Mouse (Mus musculus): ENCODE measurements at regions not wholly inside any gene's neighbourhood (a gene's known extent, or its start where the extent isn't known, plus 50 kb on each side); places are given as distances from the start of the nearest gene placed in this dataset.
A peak's percentile ranks its signal among the peaks of the same experiment; 100 is the strongest.

GRCm38 (mm10) chr11:63761561-63761960, 160.5 kb downstream of the Hs3st3b1 start:
- no peak for DNase-seq

DNA sequence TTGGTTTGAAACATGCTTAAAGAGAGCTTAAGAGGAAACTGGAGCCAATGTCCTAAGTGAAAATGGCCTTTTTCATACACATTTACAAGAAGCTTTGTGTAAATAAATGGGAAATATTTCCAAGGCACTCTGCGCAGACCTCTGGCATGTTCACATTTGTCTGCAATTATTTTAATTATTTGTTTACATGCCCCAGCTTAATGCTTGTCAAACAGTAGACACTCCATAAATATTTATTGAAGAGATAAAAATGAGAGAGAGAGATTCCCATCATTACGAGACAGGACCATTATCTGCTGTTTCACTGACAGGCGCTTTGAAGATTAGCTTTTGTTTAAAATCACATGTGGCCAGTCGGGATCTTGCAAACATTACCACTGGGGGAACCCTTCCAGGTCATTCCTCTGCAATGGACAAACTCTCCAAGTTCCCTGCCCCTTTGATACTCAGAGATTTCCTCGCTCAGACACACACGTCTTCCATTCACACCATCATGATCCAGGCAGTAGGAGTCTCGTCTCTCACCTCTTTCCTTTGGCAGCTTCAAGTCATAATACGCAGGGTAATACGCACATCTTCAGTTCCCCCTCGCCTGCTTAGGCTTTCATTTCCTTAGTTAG, 154.3 kb downstream of the Hs3st3b1 start:
- no peak for DNase-seq

- DNase-seq, result no peak
Measured at GRCm38 (mm10) chr11:63769738-63770137, 152.4 kb downstream of the Hs3st3b1 start.

GRCm38 (mm10) chr11:63775382-63775781, 146.7 kb downstream of the Hs3st3b1 start:
- no peak for DNase-seq

DNA sequence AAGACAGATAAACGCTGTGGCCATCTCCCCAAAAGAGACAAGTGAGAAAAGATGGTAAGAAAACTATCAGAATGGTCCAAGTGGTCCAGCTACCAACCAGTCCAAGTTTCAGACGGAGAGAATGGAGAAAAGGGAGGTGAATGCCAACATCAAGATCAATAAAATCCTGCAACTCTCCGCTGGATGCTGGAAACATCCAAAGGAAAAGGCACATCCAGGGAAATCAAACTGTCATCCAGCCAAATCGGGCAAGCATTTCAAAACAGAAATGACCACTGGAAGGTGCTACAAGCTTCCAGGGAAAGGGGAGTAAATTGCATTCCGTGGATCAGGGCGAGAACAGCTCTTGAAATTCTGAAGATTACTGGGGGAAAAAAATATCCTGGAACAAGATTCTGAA, 142.7 kb downstream of the Hs3st3b1 start:
- DNase-seq, result no peak

GRCm38 (mm10) chr11:63781967-63782915, 139.8 kb downstream of the Hs3st3b1 start:
- no peak for DNase-seq

- DNase-seq, result peak; percentile 7 to 22
Measured at GRCm38 (mm10) chr11:63785281-63785886, 136.7 kb downstream of the Hs3st3b1 start.

DNA sequence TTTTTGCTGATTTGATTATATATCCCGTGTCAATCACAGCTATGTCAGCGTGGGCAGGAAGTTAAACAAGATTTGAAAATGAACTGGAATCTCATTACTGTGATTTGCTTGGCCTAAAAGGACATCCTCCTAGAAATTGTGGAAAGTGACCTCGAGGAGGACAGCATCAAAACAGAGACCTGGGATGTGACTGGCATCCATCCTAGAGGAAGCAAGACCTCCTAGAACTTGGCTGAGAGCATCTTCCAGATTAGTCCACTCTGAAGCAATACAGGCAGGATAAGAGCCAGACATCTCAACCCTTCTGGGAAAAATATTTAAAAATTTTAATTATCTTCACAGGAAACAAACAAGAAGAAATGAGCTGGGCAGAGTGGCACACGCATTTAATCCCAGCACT, 136.1 kb downstream of the Hs3st3b1 start:
- DNase-seq, result no peak

GRCm38 (mm10) chr11:63789473-63790120, 132.5 kb downstream of the Hs3st3b1 start:
- DNase-seq, result no peak

- no peak for DNase-seq
Measured at GRCm38 (mm10) chr11:63791004-63791862, 130.9 kb downstream of the Hs3st3b1 start.

DNA sequence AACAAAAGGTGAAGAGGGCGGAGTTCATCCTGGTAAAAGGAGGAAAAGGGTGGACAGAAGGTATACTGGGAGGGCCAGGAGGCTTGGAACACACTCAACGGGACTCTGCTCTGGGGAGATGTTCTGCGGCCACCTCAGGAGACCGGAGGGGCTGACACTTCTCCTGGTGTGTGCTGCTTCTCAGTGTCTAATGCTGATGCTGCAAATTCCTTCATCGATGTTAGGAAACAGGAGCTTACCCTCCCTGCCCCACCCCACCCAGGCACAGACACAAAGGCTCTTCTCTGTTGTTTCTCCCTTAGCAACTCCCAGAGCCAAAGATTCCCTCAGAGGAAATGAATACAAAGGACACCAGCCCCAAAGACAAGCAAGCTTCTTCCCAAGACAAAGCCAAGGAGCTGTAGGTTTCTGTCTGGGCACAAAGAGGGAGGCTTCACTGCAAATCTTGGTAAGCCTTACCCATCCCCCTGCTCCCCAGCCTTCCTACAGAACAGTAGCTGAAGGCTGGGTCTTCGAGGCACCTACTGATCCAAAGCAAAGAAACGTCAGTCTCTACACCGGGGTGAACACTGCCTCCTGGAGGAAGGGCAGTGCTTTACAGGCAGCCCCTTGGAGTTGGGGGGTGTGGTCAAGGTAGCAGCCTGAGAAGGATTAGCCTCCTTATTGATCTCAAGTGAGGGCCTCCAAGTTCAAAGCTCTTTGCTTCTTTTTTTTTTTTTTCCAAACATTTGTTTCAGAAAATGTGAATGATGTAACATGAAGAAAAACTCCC, 128.2 kb downstream of the Hs3st3b1 start:
- no peak for DNase-seq

- peak in 1 of 2 experiments; percentile 12 for DNase-seq
Measured at GRCm38 (mm10) chr11:63812146-63812545, 109.9 kb downstream of the Hs3st3b1 start.

DNA sequence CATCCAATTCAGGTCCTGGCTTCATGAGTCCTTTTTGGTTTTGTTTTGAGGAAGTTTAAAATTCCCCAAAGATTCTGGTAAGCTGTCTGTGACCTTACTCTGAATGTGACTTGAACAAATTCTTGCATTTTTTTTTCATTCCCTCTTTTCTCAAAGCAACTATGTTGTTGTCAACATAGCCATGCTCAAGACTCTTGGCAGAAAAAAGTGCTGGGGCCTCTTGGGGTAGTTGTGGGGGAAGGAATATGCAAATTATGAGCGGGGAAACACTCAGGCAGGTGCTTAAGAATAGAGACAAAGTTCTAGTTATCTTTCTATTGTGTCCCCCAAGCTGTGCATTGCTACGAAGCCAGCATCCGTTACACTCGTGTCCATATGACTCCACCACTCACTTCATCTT, 99.2 kb downstream of the Hs3st3b1 start:
- no peak for DNase-seq

- DNase-seq, result peak in 1 of 2 experiments; percentile 1
Measured at GRCm38 (mm10) chr11:63827271-63827762, 94.8 kb downstream of the Hs3st3b1 start.

GRCm38 (mm10) chr11:63833480-63833879, 88.6 kb downstream of the Hs3st3b1 start:
- DNase-seq, result no peak

GRCm38 (mm10) chr11:63834140-63834539, 88.0 kb downstream of the Hs3st3b1 start:
- no peak for DNase-seq

DNA sequence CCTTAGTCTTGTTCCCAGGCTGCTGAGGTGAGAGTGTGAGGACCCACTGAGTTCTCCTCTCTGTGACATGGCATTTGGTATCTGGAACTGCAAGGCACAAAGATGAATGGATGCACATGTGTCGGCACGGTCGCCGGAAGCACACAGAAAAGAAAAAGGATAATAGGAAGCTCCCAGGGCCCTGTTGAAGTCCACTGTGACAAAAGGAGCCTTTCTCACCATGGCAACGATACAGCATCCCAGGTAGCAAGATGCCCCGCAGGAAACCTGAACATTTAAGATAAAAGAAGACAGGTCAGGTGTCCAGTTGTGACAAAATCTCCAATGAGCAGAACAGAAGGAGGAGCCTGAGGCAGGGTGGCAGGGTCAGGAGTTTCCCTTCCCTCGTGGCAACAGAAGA, 87.5 kb downstream of the Hs3st3b1 start:
- DNase-seq, result no peak
